Mouse (Mus musculus): Measurements from ENCODE around the gene Ubac1.

The Ubac1 gene

DNA sequence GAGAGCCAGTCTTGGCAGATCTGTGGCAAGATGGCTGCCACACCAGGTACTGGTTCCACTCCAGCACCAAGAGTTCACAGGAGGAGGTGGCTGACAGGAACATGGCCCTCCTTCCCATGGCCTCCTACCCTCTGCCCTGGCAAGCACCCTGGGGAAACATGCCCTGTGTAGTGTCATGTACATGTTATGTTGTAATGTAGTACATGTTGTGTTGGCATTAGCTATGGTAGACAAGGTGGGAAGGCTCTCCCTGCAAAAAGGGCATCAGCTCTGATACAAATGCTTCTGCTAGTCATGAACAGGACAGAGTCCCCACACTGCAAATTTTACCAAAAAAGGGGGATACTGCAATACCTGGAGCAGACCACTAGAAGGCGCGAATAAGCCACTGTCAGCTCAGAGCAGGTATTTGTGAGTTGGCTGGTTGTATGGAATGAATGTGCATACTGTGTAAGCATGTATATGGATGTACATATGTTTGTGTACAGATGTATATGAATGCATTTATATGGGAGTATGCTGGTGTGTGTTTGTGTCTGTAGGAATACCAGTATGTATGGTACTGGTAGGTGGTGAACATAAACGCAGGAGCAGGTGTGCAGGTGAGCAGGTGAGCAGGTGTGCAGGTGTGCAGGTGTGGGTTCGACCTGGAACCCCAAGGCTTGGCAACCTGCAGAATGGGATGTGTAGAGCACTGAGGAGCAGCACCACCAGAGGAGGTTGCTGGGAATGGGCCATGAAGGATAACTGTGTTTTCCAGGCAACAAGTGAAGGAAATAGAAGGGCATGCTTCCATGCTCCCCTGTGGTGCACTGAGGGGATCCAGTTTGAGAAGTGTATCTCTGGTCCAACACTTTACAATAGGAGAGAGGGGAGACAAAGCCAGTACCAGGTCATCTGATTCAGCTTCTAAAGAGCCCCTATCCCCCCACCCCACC, 2.9 kb upstream of the Ubac1 start:
- DNase-seq (ENCODE audit: low read depth, low spot score): no peak

DNA sequence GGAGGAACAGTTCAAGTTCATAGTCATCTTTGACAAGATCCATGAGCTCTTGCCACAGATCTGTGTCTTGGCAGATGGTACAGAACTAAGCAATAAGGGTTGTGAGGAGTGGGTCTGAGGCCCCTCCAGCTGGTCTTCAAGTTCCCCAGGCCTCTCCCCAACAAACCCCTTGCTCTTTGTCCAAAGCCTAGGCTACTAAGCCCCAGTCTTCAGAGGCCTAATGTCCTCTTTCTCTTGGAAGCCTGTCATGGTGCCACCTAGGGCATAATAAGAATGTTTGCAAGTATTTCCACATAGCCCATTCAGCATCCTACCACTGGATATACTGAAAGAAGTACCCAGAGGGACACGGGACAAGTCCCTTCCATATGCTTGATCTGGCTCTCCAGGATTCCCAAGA, 1.1 kb upstream of the Ubac1 start:
- no peak for DNase-seq (ENCODE audit: low read depth, low spot score)

DNA sequence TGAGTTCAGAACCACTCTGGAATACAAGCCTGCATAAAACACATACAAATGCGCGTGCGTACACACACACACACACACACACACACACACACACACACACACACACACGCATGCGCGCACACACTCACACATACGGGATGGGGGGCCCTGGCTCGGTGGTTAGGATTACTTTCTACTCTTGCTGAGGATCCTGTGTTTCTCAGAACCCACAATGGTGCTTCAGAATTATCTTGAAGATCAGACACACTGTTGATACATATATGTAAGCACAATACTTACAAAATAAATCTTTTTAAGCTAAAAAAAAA, 665 bp upstream of the Ubac1 start:
- DNase-seq (ENCODE audit: low read depth, low spot score): no peak

DNA sequence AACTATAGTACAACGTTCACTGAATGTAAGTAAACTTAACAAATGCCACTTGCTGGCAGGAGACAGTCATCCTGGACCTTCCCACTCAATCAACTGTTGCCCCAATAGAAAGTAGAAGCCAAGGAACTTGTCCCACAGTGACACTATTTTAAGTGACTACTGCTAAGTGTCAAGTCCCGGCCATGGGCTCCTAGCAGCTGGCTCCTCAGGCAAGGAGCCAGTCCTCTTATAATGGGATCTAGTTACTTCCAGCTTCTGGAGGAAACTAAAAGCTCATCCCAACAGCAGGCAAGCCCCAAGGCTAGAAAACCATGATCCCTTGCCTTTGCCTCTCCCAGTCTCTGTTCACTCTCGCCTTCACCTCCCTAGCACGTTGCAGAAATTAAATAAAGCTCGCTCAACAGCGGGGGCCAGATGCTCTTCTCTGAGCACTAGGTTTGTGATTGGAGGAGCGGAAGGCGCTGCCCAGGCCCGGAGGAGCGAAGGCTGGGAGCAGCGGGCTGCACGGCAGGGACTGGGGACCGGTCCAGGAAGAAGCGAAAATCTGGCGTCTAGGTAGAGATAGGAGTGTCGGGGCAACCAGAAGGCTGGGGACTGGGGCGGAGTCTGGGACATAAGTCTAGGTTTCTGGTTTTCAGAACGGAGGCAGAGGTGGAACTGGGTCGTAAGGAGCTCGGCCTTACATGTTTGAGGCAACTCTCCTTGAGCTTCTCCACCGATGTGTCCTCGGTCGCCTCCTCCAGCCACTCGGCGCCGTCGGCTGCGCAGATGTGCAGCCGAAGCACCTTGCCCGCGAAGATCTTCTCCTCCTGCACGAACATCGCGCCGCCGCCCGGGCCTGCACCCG, 610 bp downstream of the Ubac1 start:
- DNase-seq (ENCODE audit: low read depth, low spot score): no peak

DNA sequence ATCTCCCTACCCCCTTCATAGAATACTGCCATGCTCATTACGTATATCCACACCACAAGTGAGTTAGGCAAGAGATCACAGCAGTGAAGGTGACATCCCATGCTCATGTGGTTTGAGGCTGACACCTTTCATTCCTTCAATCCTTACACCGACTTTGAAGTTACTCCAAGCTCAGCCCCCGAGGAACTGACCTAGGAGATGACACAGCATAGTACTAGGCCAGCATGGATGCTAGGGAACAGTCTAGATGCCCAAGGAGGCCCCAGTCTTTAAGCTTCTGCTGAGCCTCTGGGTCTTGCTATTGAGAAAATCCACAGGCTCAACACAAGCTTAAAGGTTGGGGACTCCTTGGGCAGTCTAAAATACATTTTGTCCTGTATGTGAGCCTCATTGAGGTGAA, 1.6 kb downstream of the Ubac1 start:
- no peak for DNase-seq (ENCODE audit: low read depth, low spot score)

- DNase-seq (ENCODE audit: low read depth, low spot score): no peak
These were observed 4.2 kb downstream of the Ubac1 start for GRCm38 (mm10) chr2:26017326-26017725.

DNA sequence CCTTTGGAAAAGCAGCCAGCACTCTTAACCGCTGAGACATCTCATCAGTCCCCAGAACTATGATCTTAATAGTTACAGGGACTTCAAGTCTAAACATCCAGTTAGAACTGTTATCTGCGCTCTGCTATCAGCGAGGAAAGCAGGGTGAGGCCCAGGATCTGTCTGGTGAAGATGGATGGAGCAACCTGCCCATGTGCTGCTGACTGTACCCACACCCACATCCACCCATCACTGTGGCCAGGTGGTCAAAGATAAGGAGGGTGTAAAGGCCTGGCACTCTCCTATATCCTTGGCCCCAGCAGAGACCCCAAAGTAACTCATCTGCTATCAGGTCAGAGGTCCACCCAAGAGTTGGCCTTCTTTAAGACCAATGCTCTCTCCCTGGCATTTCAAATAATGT, 7.9 kb downstream of the Ubac1 start:
- DNase-seq (ENCODE audit: low read depth, low spot score): no peak

DNA sequence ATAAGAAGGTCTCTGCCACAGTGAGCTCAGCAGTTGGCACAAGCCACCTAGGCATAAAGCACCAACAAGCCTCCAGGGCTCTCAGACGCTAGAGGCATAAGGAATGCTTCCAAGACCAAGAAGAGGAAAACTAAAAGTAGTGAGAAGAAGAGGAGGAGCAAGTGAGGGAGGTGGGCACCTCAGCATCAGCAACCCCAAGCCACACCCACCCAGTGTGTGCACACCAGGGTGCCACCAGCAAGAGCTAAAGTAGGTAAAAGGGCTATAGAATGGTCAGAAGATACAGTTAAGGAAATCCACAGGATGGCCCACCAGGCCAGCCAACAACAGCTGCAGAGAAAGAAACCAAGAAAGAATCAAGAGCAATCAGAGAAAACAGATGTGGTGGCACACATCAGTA, 10.1 kb downstream of the Ubac1 start:
- no peak for DNase-seq (ENCODE audit: low read depth, low spot score)

GRCm38 (mm10) chr2:26002001-26002400, 19.5 kb downstream of the Ubac1 start:
- no peak for DNase-seq (ENCODE audit: low read depth, low spot score)

GRCm38 (mm10) chr2:26001136-26001535, 20.4 kb downstream of the Ubac1 start:
- no peak for DNase-seq (ENCODE audit: low read depth, low spot score)

GRCm38 (mm10) chr2:25997716-25998115, 23.8 kb downstream of the Ubac1 start:
- no peak for DNase-seq (ENCODE audit: low read depth, low spot score)

GRCm38 (mm10) chr2:25994791-25995190, 26.8 kb downstream of the Ubac1 start:
- no peak for DNase-seq (ENCODE audit: low read depth, low spot score)

DNA sequence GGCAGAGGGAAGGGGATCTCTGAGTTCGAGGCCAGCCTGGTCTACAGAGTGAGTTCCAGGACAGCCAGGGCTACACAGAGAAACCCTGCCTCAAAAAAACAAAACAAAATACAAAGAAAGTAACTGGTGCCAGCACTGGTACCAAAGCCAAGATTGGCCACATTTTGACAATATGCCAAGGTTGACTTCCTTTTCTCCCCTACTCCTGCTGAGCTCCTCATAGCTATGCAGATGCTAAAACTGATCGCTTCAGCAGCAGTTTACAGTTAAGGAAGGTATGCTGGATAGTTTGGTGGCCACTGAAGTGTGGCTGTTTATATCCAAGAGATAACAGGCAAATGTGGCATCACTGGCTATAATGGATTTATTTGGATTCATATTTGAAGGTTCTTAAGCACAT, 29.3 kb downstream of the Ubac1 start:
- no peak for DNase-seq (ENCODE audit: low read depth, low spot score)

DNA sequence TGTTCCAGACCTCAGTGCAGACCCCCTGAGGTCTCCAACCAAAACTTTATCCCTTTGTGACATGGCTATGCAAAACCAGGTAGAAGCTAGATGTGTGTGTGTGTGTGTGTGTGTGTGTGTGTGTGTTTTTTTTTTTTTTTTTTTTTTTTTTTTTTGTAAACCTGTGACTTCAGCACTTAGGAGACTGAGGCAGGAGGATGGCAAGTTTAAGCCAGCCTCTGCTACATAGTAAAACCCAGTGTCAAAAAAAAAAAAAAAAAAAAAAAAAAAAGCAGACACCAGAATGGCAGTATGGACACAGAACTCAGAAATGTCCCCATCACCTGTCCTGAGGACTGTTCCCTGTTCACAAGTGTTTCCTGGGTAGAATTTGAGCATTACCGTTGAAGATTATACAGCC, 31.9 kb downstream of the Ubac1 start:
- DNase-seq (ENCODE audit: low read depth, low spot score): no peak

GRCm38 (mm10) chr2:25987817-25988216, 33.7 kb downstream of the Ubac1 start:
- DNase-seq (ENCODE audit: low read depth, low spot score): no peak

DNA sequence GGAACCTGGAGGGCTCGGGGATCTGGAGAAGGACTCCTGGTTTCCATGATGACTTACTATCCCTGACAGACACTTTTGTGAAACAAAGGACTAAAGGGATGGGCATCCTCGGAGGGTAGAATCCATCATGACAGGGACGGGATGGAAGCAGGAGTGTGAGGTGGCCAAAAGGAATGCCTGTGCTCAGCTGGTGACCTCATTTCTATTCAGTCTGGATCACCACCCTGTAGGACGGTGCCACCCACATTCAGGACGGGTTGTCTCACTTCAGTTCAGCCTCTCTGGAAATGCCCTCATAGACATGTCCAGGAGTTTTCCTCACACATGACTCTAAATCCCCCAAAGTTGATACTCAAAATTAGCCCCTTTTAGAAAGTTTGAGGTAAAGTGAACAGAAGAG, 34.9 kb downstream of the Ubac1 start:
- DNase-seq (ENCODE audit: low read depth, low spot score): no peak

DNA sequence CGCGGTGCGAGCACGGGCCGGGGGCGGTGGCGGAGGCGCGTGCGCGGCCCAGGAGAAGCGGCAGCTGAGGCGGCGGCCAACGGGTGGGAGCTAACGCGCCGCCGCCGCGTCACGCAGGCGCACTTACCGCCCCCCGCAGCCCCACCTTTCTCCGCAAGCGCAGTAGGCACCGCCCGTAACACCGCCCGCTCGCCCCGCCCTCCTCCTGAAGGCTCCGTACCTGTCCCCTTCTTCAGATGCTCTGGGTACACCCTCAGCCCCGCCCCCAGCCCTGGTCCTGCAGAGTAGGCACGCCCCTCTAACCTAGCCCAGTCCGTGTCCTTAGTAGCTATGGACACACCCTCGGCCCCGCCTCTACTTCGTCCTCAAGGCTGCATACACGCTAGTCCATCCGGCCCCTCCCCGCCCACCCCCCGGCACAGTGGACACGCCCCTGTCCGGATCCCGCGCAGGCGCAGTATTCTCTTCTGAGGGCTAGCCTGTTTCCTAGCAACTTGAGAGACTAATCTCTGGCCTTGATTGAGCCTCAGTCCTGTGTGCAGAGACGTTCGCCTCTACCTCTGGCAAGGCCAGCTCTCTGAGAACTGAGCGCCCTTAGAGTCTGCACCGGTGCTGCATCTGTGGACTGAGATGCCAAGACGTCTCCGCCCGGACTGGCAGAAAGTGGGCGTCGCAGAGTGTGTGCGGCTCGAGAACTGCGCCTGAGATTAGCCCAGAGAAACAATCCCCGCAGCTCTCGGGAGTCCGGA, 38.2 kb downstream of the Ubac1 start, which contains the start of gene Camsap1:
Gene Camsap1 (minus strand): TSS at position 124 of the 749 bp plus-strand sequence.
- DNase-seq (ENCODE audit: low read depth, low spot score): peak; percentile 99

- DNase-seq (ENCODE audit: low read depth, low spot score): peak; percentile 38
These were observed 39.0 kb downstream of the Ubac1 start for GRCm38 (mm10) chr2:25982426-25983091.

- no peak for DNase-seq (ENCODE audit: low read depth, low spot score)
These were observed 39.5 kb downstream of the Ubac1 start for GRCm38 (mm10) chr2:25982052-25982425.

- no peak for DNase-seq (ENCODE audit: low read depth, low spot score)
These were observed 42.5 kb downstream of the Ubac1 start for GRCm38 (mm10) chr2:25978997-25979396.

GRCm38 (mm10) chr2:25977587-25978239, 43.8 kb downstream of the Ubac1 start:
- DNase-seq (ENCODE audit: low read depth, low spot score): no peak

Measured in WW6 (cell line).